Mouse (Mus musculus) midbrain, embryonic 14.5 days (tissue): ENCODE measurements around the gene Cav3. TPM values are rescaled to one million over a fixed set of nuclear protein-coding genes. Genes with fewer than 3 reads are reported as not detected.
A peak's percentile ranks its signal among the peaks of the same experiment; 100 is the strongest.

Source experiments
- ATAC-seq: fragments of 200-750 bp; cut with Nextera tagmentation; 2 replicates; pipeline ENCODE4 v1.8.0; 2017; ENCODE audit warnings: moderate number of reproducible peaks, moderate library complexity; ENCODE audit not compliant: low FRiP score, low TSS enrichment
- DNase-seq: peaks from one replicate; pipeline ENCODE4 v3.0.0-alpha.2; 2015
- H3K27ac ChIP-seq: fragments of 300-500 bp; sonication (generic); replicated peaks from 2 replicates; pipeline ENCODE4 v1.5.1; 2014; ENCODE audit warnings: mild to moderate bottlenecking, low read depth, low read length, moderate library complexity
- H3K27me3 ChIP-seq: fragments of 300-500 bp; sonication (generic); 2 replicates; pipeline ENCODE4 v1.6.1; 2014; ENCODE audit warnings: low read length, control low read depth, mixed read lengths; ENCODE audit not compliant: control insufficient read depth, insufficient read depth
- H3K36me3 ChIP-seq: fragments of 300-500 bp; sonication (generic); 2 replicates; pipeline ENCODE4 v1.6.1; 2014; ENCODE audit warnings: low read length, control low read depth; ENCODE audit not compliant: control insufficient read depth, insufficient read depth
- H3K4me1 ChIP-seq: fragments of 300-500 bp; sonication (generic); 2 replicates; pipeline ENCODE4 v1.6.1; 2014; ENCODE audit warnings: mild to moderate bottlenecking, antibody characterized with exemption, low read length, control low read depth; ENCODE audit not compliant: control insufficient read depth, insufficient read depth
- H3K4me2 ChIP-seq: fragments of 300-500 bp; sonication (generic); 2 replicates; pipeline ENCODE4 v1.6.1; 2014; ENCODE audit warnings: mild to moderate bottlenecking, low read length, moderate library complexity
- H3K4me3 ChIP-seq: fragments of 300-500 bp; sonication (generic); replicated peaks from 2 replicates; pipeline ENCODE4 v1.5.1; 2014; ENCODE audit warnings: low read depth, low read length
- H3K9ac ChIP-seq: fragments of 300-500 bp; sonication (generic); replicated peaks from 2 replicates; pipeline ENCODE4 v1.6.1; 2014; ENCODE audit warnings: mild to moderate bottlenecking, low read length, moderate library complexity
- H3K9me3 ChIP-seq: fragments of 300-500 bp; sonication (generic); 2 replicates; pipeline ENCODE4 v1.6.1; 2016; ENCODE audit warnings: low read length, control low read depth, mixed read lengths; ENCODE audit not compliant: control insufficient read depth
- WGBS: fragments of 180-500 bp; shearing (Covaris S2); extraction: QIAGEN DNeasy Blood & Tissue Kit; methylation state at CpG from one replicate; pipeline ENCODE4 v1.1.7; 2014; 5-methylcytosine and 5-hydroxymethylcytosine counted together
- polyA plus RNA-seq: library from polyadenylated mRNA; unstranded; fragments of >200 nt; fragmentation: Nextera tagmentation; extraction: Ambion mirVana; gene quantifications from 2 replicates; pipeline ENCODE4 v1.2.1, GENCODE M21; 2014

The Cav3 gene
- polyA plus RNA-seq, 1 experiment from 2014 or later = not detected

DNA sequence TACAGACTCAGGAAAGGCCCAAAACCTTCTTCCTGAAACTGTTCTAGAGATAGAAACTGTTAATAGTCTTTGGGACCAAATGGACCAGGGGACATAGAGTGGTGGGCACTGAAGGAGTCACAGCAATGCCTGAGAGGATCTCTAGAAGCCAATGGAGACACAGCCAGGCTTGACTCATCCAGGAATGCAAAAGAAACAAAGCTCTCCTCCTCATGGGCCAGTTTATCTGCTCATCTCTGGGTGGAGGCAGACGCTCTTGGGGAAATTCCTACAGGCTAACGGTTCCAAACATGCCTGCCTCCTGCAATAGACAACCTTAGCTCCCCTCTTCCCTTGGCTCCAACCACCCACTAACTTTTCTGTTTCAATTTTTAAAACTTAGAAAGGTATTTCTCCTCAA lies 38.2 kb downstream of the Cav3 start:
- Histone ChIP-seq H3K36me3 (no peaks in the 10 kb centered on the region), H3K27ac (no peak overlapping the region), H3K4me2 (no peak overlapping the region), H3K27me3 (no peaks in the 10 kb centered on the region), H3K4me3 (no peak overlapping the region), H3K9ac (no peak overlapping the region), H3K4me1 (no peaks in the 10 kb centered on the region), H3K9me3 (no peaks in the 10 kb centered on the region)
- ATAC-seq = no peak
- 80% methylated on average over 2 of the region's 2 CpGs for WGBS
- DNase-seq = no peak

GRCm38 (mm10) chr6:112498716-112499115 lies 39.4 kb downstream of the Cav3 start:
- ATAC-seq = no peak
- no peak for DNase-seq
- H3K4me2 ChIP-seq = no peak overlapping the region
- no peaks in the 10 kb centered on the region for H3K27me3 ChIP-seq
- no peaks in the 10 kb centered on the region for H3K36me3 ChIP-seq
- H3K9ac ChIP-seq = no peak overlapping the region
- H3K4me3 ChIP-seq = no peak overlapping the region
- WGBS = 88% methylated on average over 3 of the region's 3 CpGs
- H3K4me1 ChIP-seq = no peaks in the 10 kb centered on the region
- no peaks in the 10 kb centered on the region for H3K9me3 ChIP-seq
- H3K27ac ChIP-seq = no peak overlapping the region

GRCm38 (mm10) chr6:112499456-112499855 lies 40.2 kb downstream of the Cav3 start:
- 91% methylated on average over 2 of the region's 2 CpGs for WGBS

GRCm38 (mm10) chr6:112501156-112501555 lies 41.9 kb downstream of the Cav3 start:
- ATAC-seq (no peak), DNase-seq (no peak)
- Histone ChIP-seq H3K9ac (no peak overlapping the region), H3K4me1 (no peaks in the 10 kb centered on the region), H3K9me3 (no peaks in the 10 kb centered on the region), H3K4me2 (no peak overlapping the region), H3K36me3 (no peaks in the 10 kb centered on the region), H3K4me3 (no peak overlapping the region), H3K27me3 (no peaks in the 10 kb centered on the region), H3K27ac (no peak overlapping the region)
- 77% methylated on average over 2 of the region's 2 CpGs for WGBS

More at GRCm38 (mm10) chr6:112499456-112499855, 40.2 kb downstream of the Cav3 start:
- H3K27ac ChIP-seq = no peak overlapping the region
- no peaks in the 10 kb centered on the region for H3K36me3 ChIP-seq
- ATAC-seq (no peak), DNase-seq (no peak)
- no peaks in the 10 kb centered on the region for H3K9me3 ChIP-seq
- H3K9ac ChIP-seq = no peak overlapping the region
- H3K4me3 ChIP-seq = no peak overlapping the region
- H3K4me1 ChIP-seq = no peaks in the 10 kb centered on the region
- no peaks in the 10 kb centered on the region for H3K27me3 ChIP-seq
- no peak overlapping the region for H3K4me2 ChIP-seq

DNA sequence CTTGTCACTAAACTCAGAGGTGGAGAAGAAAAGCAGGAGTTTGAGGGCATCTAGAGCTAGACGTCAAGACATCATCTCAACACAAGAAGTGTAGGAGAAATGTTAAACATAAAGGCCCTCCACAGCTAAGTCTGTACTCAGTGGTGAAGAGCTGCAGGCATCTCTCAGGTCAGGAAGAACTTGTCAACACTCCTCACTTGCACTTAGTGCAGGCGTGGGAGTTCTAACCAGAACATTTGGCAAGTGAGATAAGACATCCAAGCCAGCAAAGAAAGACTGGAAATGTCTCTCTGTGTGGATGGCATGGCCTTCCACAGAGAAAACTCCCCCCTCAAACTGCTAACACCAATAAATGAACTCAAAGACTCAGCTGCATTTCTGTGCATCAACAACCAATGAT lies 48.3 kb downstream of the Cav3 start:
- ATAC-seq = no peak
- DNase-seq = no peak
- peaks cover 7% of the 10 kb centered on the region; the same call in 1 of the 2 replicates for H3K27me3 ChIP-seq
- H3K36me3 ChIP-seq = no peaks in the 10 kb centered on the region
- H3K4me2 ChIP-seq = no peak overlapping the region
- H3K4me3 ChIP-seq = no peak overlapping the region
- no peak overlapping the region for H3K27ac ChIP-seq
- no peaks in the 10 kb centered on the region for H3K9me3 ChIP-seq
- H3K9ac ChIP-seq = no peak overlapping the region
- H3K4me1 ChIP-seq = no peaks in the 10 kb centered on the region
- 94% methylated on average over 2 of the region's 2 CpGs for WGBS

GRCm38 (mm10) chr6:112509590-112510131 lies 50.4 kb downstream of the Cav3 start:
- H3K9me3 ChIP-seq = no peaks in the 10 kb centered on the region
- no peak overlapping the region for H3K4me3 ChIP-seq
- ATAC-seq (no peak), DNase-seq (no peak)
- 50% methylated on average over 2 of the region's 2 CpGs for WGBS
- no peaks in the 10 kb centered on the region for H3K4me1 ChIP-seq
- no peak overlapping the region for H3K9ac ChIP-seq
- H3K27ac ChIP-seq = no peak overlapping the region
- no peaks in the 10 kb centered on the region for H3K36me3 ChIP-seq
- H3K27me3 ChIP-seq = peaks cover 22% of the 10 kb centered on the region
- H3K4me2 ChIP-seq = no peak overlapping the region

- DNase-seq (peak; percentile 41), ATAC-seq (no peak)
- 7% methylated on average over 4 of the region's 4 CpGs for WGBS
- no peaks in the 10 kb centered on the region for H3K36me3 ChIP-seq
- no peak overlapping the region for H3K27ac ChIP-seq
- H3K9ac ChIP-seq = no peak overlapping the region
- H3K4me3 ChIP-seq = no peak overlapping the region
- H3K4me2 ChIP-seq = no peak overlapping the region
- H3K27me3 ChIP-seq = peaks cover 27% of the 10 kb centered on the region
- H3K4me1 ChIP-seq = no peaks in the 10 kb centered on the region
- no peaks in the 10 kb centered on the region for H3K9me3 ChIP-seq
These were observed 51.0 kb downstream of the Cav3 start for GRCm38 (mm10) chr6:112510346-112510745.

DNA sequence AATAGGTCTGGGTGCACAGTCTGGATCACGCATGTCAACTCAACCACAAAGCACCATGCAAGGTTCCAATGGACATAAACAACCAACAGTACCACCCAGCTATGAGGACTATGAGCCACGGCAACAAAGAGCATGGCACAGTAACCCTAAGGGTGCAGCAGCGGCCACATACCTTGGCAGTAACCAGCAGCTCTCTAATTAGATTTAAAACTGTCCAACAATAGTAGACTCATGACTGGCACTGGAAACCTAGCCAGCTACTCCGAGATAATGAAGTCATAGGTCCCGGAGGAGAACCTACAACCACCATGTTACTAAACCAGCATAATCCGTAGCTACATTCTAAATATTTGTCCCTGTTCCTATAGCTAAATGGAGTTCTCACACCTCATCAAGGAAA lies 55.3 kb downstream of the Cav3 start:
- ATAC-seq = no peak
- Histone ChIP-seq H3K4me3 (no peak overlapping the region), H3K4me1 (peaks cover 6% of the 10 kb centered on the region; the same call in 1 of the 2 replicates), H3K36me3 (no peaks in the 10 kb centered on the region), H3K27ac (no peak overlapping the region), H3K9ac (no peak overlapping the region), H3K9me3 (no peaks in the 10 kb centered on the region), H3K27me3 (peaks cover 41% of the 10 kb centered on the region), H3K4me2 (no peak overlapping the region)
- DNase-seq = no peak
- 91% methylated on average over 6 of the region's 6 CpGs for WGBS

DNA sequence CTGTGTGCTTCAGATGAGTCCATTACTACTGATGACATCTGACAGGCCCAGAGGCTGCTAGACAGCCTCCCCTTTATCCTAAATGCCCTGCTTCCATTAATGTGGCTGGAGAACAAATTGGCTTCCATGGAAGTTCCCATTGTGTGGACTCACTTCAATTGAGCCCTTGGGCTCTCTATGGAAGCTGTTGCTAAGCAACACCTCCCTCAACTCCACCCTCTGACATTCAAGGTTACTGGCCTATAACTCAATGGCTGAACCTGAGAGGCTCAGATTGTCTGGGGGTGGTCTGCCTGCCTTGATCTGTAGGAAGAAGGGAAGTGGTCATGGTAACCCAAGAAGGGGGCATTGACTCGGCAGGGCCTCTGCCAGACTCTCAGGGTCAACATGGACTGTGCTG lies 57.2 kb downstream of the Cav3 start:
- no peak overlapping the region for H3K9ac ChIP-seq
- no peak overlapping the region for H3K27ac ChIP-seq
- H3K4me1 ChIP-seq = peaks cover 6% of the 10 kb centered on the region; the same call in 1 of the 2 replicates
- H3K4me3 ChIP-seq = no peak overlapping the region
- peaks cover 46% of the 10 kb centered on the region for H3K27me3 ChIP-seq
- peak; percentile 34; the same call in 1 of the 2 replicates for ATAC-seq
- H3K4me2 ChIP-seq = no peak overlapping the region
- DNase-seq = peak; percentile 52
- H3K36me3 ChIP-seq = no peaks in the 10 kb centered on the region
- WGBS = 7% methylated on average over 1 of the region's 1 CpGs
- H3K9me3 ChIP-seq = no peaks in the 10 kb centered on the region
